Mouse (Mus musculus) retina, postnatal 1 day (tissue): ENCODE measurements at regions not wholly inside any gene's neighbourhood (a gene's known extent, or its start where the extent isn't known, plus 50 kb on each side); places are given as distances from the start of the nearest gene placed in this dataset.
A peak's percentile ranks its signal among the peaks of the same experiment; 100 is the strongest.

ENCODE experiments used
- DNase-seq: peaks from one replicate; pipeline ENCODE4 v3.0.0-alpha.2; 2012

DNA sequence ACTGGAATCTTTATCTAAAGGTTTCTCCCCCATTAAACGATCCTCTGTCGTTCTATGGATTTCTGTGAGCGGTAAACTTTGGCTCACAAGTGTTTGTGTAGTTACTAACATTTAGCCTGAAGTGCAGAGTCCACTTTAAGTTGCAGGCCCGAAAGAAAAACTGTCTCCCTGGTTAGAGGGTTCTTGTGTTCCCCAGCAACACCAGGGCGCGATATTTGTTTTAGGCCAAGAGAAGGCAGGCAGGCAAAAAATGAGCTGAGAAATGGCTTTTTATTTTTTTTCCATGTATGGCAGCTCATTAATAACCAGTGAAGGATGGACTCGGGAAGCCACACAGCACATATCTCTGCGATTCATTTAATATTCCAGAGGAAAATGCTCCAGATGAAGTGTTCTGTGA, 357.4 kb upstream of the Nfe2l3 start:
- DNase-seq, result no peak

DNA sequence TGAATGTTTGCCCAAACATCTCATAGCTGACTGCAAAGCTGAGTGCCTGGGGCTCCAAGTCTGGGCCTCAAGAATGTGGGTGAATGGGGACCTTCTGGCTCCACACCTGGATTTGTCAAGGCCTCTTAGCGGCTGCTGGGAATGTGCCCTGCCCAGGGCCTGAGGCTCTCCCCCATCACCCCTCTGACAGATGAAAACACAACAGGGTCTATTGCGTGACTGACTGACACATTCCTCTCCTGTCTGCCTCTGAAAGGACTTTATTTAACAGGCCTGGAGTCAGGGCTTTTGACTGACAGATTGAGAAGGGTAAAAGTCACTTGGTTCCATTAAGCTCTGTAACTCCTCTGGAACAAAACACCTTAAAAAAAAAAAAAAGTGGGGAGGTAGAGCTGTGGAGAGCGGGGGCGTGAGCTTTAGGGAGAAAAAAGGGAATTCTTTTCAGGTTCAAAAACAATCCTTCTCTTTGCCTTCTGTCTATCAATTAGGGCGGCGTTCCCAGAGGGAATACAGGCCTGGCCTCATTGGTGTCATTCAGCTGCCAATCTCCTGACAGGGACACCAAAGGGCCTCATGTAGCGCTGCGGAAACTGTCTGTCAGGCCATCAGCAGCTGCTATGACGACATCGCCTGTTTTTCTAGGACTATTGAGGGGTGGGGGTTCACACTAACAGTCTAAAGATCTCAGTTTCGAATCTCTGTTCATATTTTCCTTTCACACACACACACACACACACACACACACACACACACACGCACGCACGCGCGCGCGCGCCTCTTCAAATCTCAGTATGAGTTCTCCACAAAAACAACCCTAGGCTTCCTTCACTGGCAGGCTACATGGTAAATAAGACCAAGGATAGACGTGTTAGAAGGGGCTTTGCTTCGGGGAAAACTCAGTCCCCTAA, 355.4 kb upstream of the Nfe2l3 start:
- peak; percentile 53 for DNase-seq

DNA sequence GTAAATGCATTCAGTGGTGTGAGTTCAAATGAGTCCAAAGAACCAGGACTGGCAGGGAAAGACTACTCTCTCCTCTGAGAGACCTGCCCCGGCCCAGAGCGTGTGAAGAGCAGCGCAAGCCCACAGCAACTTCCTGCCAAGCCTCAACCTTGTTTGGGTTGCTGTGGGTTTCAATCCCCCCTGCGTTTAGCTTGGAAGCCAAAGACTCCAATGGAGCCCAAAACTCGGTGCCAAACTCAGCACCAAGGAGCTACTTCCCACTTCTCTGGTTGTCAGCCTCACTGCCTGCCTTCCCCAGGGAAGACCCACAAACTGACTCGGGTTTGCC, 354.7 kb upstream of the Nfe2l3 start:
- no peak for DNase-seq

DNA sequence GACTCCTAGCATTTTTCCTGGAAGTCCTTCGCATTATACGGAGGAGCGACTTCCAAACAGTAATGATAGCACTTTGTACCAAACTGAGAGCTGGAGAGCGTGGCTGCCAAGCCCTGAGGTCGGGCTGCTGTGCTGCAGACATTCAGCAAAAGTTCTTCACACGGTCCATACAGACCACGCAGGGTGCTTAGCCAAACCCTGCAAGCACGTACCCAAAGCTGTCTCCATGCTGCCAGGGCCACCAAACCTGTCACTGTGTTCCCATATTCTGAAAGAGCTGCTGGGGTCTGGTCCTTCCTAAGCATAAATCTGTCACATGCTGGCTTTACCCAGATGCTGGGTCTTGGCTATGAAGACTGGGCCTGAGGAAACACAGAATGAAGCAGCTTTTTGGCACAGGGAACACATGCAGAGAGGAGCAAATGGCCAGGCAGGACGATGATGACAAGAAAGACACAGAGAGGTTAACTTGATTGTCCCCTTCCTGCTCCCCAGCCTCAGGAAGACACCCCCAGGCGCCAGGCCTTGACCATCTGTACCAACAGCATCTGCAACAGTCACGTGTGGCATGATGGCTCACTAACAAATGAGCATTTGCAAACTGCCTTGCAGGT, 354.0 kb upstream of the Nfe2l3 start:
- DNase-seq, result no peak

DNA sequence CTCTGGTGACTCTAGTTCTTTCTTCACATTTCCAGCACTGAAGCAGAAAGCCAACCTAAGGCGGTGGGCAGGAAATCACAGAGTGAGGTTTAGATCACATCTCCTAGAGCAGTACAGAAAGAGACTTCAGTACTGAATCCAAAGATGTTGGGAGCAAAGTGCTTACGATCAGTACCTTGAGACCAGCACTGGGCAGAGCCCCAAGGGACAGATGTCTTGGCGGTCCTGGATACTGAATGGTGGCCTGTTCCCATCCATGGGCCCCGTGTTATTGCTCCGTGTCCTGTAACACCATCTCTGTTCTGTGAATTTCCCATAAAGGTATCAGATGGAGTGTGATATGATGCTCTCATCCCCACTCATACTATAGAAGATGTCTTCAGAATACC, 353.5 kb upstream of the Nfe2l3 start:
- no peak for DNase-seq

DNA sequence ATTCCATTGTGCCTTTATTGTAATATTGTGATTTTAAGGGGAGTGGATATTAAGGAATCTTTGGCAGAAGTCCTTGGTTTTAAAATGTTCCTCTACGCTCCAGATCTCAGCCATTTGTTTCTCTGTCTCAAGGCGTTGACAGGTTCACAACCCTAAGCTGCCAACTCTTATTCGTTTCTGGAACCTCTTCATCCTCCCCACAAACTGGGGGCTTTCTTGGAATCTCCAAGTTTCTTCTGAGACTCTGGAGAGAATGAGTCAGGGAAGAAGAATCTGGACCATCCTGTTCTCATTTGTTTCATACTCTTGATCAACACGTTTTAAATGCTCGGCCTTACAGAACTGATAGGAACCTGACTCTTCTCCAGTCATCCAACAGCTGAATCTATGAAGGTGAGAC, 351.4 kb upstream of the Nfe2l3 start:
- no peak for DNase-seq

DNA sequence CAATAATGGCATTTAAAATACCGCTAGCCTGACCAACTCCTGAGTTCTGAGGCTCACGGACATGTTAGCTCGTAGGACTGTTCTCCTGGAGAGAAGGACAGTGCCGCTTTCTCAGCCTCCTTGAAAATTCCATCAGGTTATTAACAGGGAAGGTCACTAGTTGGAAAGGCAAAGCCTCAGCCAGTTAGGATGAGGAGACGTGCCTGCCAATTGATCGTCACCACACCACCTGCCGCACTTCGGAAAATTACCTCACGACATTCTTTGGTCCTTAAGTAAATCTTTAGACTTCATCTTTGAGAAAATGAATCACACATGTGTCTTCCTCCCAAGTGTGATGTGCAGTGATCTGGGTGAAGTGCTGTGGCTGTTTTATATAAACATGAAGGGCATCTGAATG, 347.8 kb upstream of the Nfe2l3 start:
- no peak for DNase-seq

DNA sequence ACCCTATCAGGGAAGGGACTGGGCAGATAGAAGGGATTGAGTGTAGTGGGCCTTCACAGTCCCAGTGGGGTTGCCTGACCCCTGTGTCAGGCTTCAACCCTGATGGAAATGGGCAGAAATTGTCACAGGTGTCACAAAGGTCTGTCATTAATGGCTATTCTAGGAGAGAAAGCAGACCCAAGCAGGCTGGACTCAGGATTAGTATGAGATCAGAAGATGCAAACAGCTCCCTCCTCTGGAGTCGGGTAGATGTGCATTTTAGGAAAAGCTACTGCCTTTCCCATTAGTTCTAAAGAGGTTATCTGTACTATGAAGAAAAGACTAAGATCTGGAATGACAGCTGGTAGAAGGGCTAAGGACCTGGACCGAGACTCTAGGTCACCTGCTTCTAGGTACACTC, 346.9 kb upstream of the Nfe2l3 start:
- peak; percentile 27 for DNase-seq

DNA sequence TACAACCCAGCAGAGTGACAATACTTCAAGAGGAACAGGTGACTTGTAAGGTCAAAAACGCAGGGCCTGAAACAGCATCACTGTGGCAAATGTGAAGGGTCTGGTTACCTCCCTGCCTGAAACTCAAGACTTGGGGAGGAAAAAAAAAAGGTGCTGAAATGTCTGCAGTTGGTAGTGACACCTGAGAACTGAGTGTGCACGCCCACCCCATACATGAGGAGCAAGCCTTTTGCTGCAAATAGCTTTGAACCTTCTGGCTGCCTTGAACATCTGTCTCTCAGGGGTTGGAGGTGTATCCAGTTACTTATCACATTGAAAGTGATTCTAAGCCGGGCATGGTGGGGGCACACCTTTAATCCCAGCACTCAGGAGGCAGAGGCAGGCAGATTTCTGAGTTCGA, 346.1 kb upstream of the Nfe2l3 start:
- DNase-seq, result no peak

DNA sequence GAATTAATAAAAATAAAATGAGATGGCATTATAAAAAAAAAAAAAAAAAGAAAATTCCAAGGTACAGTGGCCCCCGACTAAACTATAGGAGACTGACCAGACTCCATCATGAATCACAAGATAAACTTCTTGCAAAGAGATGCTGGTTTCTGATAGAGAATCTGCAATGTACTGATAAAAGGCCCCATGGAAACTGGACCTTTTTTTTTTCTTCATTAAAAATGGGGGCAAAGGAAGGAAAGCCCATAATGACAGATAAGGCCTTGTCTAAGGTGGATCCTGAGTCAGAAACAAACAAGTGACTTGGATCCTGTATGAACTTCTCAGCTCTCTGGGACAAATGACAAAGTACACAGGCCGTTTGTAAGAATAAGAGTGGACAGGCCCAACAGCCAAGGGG, 344.7 kb upstream of the Nfe2l3 start:
- no peak for DNase-seq

DNA sequence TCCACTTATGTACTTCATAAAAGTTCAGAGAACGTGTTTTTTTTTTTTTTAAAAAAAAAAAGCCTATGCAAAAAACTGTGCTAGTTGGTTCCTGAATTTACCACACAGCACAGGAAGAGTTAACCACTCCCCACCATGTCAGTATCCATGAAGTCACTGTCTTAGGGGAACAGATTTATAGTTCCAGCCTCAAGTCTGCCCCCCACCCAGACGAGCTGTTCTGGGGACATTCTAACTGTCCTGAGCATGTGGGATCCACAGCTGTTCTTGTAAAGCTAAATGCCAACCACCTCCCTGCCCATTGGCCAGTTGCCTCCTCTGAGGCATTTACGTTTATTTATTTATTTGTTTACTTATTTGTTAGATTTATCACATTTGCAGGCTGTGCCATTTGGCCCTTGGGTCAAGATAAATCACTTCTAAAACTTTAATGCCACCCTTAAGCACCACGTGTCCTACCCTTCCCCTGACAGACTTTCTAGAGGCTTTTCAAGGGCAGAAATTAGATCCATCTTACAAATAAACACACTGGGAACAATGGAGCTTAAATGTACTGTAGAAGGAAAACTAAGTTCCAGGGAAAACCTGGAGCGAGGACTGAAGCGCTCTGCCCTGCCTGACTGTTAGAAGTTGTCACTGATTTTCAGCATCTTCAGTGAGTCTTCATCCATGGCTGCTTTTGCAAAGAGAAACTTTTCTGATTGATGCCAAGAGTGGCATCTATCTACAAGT, 343.7 kb upstream of the Nfe2l3 start:
- DNase-seq, result no peak

DNA sequence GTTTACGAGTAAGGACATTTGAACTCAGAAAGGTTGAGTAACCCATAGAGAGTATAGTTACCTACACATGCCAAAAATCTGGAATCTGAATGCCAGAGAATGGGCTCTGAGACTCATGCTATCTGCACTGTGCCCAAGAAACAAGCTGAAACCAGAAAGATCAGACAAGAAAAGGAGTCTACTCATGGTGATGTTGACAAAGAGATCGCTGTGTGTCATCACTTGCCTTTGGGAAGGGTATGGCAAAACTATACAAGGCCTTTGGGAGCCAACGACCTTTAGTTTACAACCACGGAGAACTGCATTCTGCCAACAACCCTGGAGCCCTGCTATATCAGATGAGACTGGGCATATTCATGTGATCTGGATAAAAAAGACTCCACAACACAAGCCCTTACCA, 339.3 kb upstream of the Nfe2l3 start:
- DNase-seq, result no peak

DNA sequence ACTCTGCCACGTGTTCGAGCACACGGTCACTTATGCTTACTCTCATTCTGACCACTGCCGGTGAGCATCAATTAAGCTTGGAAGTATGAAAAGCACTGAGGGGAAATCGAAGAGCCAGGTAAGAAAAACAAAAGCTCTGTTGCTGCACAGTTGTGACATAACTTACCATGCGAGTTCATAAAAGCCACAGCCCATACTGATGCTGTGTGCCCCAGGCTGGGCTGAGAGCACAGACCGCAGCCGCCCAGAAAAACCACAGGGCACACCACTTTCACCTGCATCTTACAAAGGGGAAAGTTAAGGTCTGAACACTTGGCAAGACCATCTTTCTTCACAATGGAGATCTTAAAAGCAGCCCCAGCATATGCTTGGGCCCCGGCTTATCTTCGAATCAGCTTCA, 338.2 kb upstream of the Nfe2l3 start:
- DNase-seq, result no peak

DNA sequence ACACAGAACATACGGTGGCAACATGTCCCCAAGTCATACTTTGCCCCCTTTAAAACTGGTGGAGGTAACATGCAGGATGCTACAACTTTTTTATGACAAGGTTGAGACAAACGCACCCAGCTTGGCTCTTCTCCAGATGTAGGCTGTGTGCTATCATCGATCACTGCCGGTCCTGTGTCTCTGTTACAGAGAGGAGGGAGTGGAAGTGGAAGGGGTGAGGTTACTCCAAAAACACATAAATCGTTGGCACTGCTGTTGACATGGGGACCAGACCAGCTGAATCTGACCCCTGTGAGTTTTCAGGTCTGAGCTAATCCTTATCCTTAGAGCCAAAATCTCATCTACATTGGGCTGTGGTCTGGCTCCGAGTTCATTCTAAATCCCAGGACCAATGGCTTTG, 335.0 kb upstream of the Nfe2l3 start:
- DNase-seq, result no peak

DNA sequence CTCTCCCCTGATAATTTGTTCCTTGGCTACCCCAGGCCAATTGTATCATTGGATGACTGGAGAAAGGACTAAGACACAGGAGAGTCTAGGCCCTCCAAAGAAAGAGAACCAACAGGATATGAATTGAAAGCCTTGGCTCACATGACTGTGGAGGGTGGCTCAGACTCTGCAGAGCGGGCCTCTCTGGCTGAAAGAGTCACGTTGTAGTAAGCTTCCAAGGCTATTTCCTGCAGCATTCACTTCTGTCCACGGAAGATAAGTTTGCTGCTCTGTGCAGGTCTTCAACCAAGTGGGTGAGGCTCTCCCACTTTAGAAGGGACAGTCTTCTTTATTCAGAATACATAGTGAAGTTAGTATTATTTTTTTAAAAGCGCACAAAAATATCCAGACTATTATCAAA, 332.1 kb upstream of the Nfe2l3 start:
- DNase-seq, result no peak

DNA sequence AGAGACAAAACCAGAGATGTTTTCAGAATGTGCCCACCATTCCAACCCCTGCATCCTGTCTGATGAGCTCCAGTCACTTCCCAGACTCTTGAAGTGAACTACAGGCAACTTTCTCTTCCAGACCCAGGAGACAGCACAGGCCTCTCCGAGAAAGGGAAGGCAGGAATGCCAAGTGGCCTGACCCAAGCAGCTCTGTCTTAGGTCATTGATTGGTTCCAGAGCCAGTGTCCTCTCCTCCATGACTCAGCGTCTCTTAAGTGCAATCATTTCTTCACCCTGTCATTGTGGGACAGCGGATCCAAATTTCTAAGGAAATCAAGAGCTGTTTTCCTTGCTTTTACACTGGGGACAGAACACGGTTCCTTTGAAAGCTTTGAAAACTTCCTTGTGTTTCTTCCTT, 329.2 kb upstream of the Nfe2l3 start:
- DNase-seq, result no peak

DNA sequence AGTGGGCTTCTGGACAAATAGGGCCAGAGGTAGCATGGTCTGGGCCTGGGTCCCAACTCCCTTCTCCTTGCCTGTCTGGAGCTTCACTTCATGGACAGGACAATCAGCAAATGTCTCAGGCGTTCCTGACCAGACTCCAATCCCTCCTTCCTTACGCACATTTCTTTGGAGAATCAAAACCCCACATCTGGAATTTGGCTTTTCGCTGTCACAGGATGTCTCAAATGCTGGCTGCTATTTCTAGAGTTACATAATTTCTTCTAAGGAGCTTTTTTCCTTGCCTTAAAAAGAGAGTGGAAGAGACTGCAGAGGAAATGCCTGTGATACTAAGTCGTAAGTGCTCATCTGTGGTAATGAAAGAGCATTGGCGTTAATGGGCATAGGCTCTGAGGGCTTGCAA, 328.1 kb upstream of the Nfe2l3 start:
- DNase-seq, result no peak

DNA sequence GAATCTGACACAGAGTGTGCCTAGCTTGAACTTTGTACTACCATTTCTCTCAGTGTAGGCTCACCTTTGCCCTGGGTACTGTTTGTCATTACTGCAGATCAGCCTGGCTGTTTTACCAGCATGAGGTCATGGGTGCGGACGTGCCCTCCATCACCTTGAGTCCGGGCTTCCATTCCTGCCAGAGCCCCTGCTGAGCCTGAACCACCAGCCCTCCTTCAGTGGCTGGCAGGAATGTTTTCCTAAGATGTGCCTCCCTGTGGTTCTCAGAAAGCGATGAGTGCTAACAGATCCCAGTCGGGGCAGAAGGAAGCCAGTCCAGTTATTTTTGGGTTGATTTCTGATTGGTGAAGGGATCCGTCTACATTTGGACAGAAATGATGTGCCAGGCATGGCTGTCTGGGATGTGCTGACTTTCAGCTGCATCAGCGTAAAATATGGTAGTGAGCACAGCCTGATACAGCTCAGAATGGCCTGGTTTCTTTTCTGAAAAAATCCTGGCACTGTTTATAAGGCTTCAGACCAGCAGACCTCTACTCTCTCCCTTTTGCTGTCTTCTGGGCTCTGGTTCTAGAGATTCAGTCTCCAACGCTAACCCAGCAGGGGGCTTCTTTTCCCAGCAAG, 324.0 kb upstream of the Nfe2l3 start:
- no peak for DNase-seq

DNA sequence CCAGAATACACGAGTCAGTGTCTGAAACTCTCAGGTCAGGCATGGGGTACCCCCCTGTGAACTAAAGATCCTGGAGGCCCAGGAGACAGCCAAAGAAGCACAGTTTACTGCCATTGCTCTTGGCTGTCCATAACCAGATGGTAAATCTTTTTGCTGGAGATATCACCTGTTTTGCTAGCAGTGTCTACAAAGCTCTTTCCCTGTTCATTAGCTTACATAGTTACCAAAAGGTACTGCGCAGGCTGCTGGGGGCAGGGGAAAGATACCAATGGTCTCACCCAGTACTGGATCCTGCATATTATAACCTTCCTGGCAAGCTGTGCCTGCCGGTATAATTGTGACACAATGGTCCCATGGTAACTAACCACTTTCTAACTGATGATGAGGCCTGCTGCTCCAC, 321.9 kb upstream of the Nfe2l3 start:
- DNase-seq, result no peak

DNA sequence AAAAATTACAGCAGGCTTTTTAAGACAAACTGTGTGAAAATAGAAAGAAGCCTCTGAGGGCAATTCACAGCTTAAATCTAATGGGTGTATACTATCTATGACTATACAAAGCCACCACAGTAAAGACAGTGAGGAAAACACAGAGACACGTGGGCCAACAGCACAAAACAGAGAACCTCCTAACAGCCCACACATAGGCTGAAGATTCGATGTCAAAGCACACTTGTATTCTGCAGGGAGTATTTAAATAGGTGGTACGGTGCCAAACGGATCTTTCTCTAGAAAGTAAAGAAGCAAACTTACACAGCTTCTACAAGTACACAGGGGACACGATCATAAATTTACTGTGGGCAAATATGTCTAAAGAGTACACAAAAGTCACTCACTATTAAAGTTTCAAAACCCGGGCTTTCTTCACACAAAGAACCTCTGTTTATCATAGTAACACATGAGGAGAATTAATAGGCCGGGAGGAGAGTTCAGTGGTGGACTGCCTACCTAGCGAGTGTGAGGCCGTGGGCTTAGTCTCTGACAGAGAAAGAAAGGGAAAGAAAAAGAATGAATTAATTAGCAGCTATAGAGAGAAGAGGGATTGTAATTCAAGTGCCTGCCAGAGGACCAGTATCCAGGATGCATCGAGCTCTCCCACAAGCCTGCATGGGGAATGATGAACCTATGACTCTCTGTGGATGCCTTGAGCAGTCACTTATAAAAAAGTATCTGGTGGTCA, 317.7 kb upstream of the Nfe2l3 start:
- no peak for DNase-seq

DNA sequence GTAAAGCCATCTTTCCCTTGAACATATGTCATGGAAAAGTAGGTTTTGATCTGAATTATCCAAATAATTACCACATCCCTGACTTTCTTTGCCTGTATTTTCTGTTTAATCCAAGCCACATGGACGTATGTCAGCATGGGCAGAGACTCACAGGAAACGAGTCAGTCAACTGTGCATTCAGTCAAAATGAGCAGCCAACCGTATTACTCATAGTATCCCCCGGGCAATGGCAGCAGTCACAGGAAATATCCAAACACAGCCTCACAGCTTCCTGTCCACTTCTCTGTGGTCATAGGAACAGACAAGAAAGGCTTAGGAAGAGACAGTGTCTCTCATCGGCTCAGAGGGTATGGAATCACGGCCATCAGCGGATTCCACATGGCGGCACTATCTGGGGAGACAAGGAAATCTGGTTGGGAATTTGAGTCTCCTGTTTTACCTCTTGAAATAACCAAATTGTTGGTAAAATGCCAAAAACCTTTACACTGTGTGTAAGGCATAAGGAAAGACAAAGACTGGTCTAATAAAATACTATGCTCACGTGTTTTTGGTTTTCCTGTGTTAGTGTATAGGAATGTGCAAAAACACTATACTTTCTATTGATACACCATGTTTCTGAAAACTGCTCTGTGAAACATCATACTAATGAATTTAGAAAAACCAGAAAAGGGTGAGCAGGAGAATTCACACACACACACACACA, 313.5 kb upstream of the Nfe2l3 start:
- DNase-seq, result peak; percentile 80

DNA sequence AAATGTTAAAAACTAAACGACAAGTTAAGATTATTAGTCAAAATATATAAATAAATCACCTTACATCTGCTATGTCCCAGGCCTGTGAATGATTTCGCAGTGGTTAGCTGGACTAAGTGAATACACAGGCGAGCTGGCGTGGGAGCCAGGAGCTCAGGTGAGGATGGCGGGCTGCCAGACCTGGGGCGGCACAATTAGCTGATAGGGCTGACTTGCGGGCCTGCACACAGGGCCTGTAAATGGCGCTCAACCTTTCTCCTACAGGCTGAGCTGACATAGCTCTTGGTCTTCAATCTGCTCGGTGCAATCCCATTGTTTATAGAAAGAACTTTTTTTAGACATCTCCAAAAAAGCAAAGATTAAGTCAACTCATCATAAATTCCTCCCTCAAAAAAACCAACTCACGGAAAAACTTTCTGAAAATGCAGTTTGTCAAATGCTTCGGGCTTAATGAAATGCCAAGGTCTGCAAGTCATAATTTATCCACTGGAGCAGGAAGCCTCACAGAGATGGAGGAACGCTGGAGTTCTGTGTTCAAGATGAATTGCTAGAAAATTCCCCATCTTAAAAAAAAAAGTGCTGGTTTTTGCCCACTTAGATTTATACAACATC, 312.7 kb upstream of the Nfe2l3 start:
- DNase-seq, result no peak
